Mouse (Mus musculus) limb, embryonic 15.5 days (tissue): ENCODE measurements around the gene Rpn1. TPM values are rescaled to one million over a fixed set of nuclear protein-coding genes. Genes with fewer than 3 reads are reported as not detected.
A peak's percentile ranks its signal among the peaks of the same experiment; 100 is the strongest.

Source experiments
- ATAC-seq: fragments of 200-750 bp; cut with Nextera tagmentation; 2 replicates; pipeline ENCODE4 v1.8.0; 2017; ENCODE audit warnings: low read depth, moderate TSS enrichment; ENCODE audit not compliant: insufficient number of reproducible peaks, low FRiP score, low TSS enrichment
- H3K27ac ChIP-seq: fragments of 300-500 bp; sonication (generic); 2 replicates; pipeline ENCODE4 v1.5.1; 2015; ENCODE audit warnings: moderate library complexity, mild to moderate bottlenecking, inconsistent platforms
- H3K27me3 ChIP-seq: fragments of 300-500 bp; sonication (generic); 2 replicates; pipeline ENCODE4 v1.6.1; 2015; ENCODE audit warnings: inconsistent platforms
- H3K36me3 ChIP-seq: fragments of 300-500 bp; sonication (generic); 2 replicates; pipeline ENCODE4 v1.6.1; 2015; ENCODE audit warnings: inconsistent platforms
- H3K4me1 ChIP-seq: fragments of 300-500 bp; sonication (generic); 2 replicates; pipeline ENCODE4 v1.6.1; 2015; ENCODE audit warnings: inconsistent platforms
- H3K4me2 ChIP-seq: fragments of 300-500 bp; sonication (generic); 2 replicates; pipeline ENCODE4 v1.6.1; 2015; ENCODE audit warnings: mild to moderate bottlenecking, inconsistent platforms
- H3K4me3 ChIP-seq: fragments of 300-500 bp; sonication (generic); 2 replicates; pipeline ENCODE4 v1.5.1; 2015; ENCODE audit warnings: mild to moderate bottlenecking, inconsistent platforms
- H3K9ac ChIP-seq: fragments of 300-500 bp; sonication (generic); 2 replicates; pipeline ENCODE4 v1.6.1; 2015; ENCODE audit warnings: inconsistent platforms
- H3K9me3 ChIP-seq: fragments of 300-500 bp; sonication (generic); 2 replicates; pipeline ENCODE4 v1.6.1; 2016; ENCODE audit warnings: inconsistent platforms
- WGBS: fragments of 180-500 bp; shearing (Covaris S2); methylation state at CpG from one replicate; pipeline ENCODE4 v1.1.7; 2015; 5-methylcytosine and 5-hydroxymethylcytosine counted together
- polyA plus RNA-seq: library from polyadenylated mRNA; unstranded; fragments of >200 nt; fragmentation: Nextera tagmentation; extraction: Ambion mirVana; gene quantifications from 2 replicates; pipeline ENCODE4 v1.2.1, GENCODE M21; 2015

Gene Rpn1
- polyA plus RNA-seq, 1 experiment from 2014 or later: 437 TPM

DNA sequence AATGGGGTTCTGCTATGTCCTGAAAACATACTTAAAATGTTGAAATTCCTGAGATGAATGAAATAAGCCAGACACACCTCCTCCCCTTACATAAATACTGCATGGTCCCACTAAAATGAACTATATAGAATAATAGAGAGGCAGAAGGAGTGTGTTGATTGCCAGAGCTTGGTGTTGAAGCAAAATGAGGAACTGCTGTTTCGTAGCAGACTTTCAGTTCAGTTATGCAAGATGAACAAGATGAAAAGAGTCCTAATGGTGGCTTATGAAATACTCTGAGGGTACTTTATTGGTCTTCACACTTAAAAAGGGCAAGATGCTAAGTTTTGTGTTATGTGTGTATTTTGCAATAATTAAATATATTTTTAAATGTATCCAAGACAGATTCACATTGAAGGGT lies 15.5 kb upstream of the Rpn1 start:
- 80% methylated on average over 1 of the region's 1 CpGs for WGBS
- no peaks in the 10 kb centered on the region for H3K36me3 ChIP-seq

DNA sequence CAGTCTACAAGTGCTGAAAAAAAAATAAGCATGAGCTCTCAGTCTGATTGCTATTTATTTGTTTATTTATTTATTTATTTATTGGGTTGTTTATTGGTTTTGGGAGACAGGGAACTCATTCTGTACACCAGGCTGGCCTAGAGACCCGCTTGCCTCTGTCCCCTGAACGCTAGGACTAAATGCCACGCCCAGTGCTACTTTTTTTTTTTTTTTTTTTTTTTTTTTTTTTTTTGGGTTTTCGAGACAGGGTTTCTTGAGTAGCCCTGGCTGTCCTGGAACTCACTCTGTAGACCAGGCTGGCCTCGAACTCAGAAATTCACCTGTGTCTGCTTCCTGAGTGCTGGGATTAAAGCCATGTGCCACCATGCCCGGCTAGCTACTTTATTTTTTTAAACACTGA lies 13.8 kb upstream of the Rpn1 start:
- Histone ChIP-seq H3K4me3 (no peak overlapping the region), H3K36me3 (no peaks in the 10 kb centered on the region), H3K4me2 (no peak overlapping the region), H3K27ac (no peak overlapping the region), H3K9me3 (no peaks in the 10 kb centered on the region), H3K27me3 (no peaks in the 10 kb centered on the region), H3K9ac (no peak overlapping the region), H3K4me1 (peaks cover 5% of the 10 kb centered on the region; the same call in 1 of the 2 replicates)
- 73% methylated on average over 6 of the region's 6 CpGs for WGBS
- ATAC-seq: no peak

More for the DNA sequence above, 15.5 kb upstream of the Rpn1 start:
- no peaks in the 10 kb centered on the region for H3K9me3 ChIP-seq
- no peak overlapping the region for H3K27ac ChIP-seq
- H3K4me3 ChIP-seq: no peak overlapping the region
- no peaks in the 10 kb centered on the region for H3K27me3 ChIP-seq
- no peak for ATAC-seq
- 0 out of 2 replicates have a peak, but pooled peaks cover 2% of the 10 kb centered on the region for H3K4me1 ChIP-seq
- no peak overlapping the region for H3K4me2 ChIP-seq
- no peak overlapping the region for H3K9ac ChIP-seq

DNA sequence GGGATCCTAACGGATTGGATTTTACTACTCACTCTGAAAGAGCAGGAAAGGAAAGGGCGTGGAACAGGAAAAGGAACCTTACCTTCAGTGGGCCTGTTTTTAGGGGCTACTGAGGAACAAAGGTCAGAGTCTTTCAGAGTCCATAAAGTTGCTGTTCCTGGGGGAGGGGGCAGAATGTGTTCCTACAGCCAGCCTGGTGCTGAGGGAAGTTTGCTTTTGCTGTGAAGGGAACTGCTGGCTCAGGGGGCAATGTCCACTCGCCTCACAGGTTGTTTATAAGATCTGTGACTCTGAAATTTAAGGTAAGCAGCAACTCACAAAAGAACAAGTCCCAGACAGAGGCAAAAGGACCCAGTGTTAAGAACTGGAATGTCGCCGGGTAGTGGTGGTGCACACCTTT lies 13.1 kb upstream of the Rpn1 start:
- Histone ChIP-seq H3K4me2 (no peak overlapping the region), H3K9me3 (no peaks in the 10 kb centered on the region), H3K4me3 (no peak overlapping the region), H3K4me1 (peaks cover 5% of the 10 kb centered on the region; the same call in 1 of the 2 replicates), H3K27me3 (no peaks in the 10 kb centered on the region), H3K27ac (no peak overlapping the region), H3K9ac (no peak overlapping the region), H3K36me3 (no peaks in the 10 kb centered on the region)
- WGBS: 65% methylated on average over 5 of the region's 5 CpGs
- no peak for ATAC-seq

DNA sequence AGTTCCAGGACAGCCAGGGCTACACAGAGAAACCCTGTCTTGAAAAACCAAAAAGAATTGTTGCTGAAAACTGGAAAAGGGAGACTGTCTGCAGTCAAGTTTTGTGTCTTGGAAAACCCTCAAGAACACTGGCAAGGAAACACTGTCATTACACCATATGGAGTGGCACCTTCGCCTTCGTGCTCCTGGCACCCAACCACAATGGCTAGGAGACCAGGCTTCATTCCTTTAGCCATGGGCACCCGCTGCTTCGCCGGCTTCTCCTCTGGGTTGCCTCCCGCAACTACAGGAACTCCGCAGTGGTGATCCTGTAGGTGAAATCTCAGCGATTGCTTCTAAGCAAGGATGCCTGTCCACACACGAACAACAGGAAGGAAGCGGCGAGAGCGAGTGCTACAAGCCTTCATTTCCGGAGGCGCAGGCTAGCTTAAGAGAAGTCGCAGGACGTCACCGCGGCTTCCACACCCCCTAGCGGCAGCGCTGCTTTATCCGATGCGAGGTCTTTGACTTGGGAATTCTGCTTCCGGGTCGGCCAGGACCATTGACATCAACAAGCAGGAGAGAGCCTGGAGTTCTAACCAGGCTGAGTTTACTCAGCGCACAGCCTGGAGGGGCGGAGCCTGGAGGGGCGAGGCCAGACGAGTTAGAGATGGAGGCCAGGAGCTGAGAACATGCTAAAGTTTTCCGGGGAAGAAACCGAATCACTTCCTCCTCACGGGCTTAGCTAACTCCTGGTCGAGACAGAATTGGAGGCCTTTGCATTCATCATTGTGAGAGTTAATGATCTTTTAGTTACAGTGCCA lies 9.3 kb upstream of the Rpn1 start:
- H3K36me3 ChIP-seq: no peaks in the 10 kb centered on the region
- ATAC-seq: peak; percentile 96
- H3K27me3 ChIP-seq: no peaks in the 10 kb centered on the region
- no peaks in the 10 kb centered on the region for H3K9me3 ChIP-seq
- peak overlapping the region; percentile 44 for H3K4me3 ChIP-seq
- H3K27ac ChIP-seq: peak overlapping the region; percentile 77
- H3K9ac ChIP-seq: peak overlapping the region; percentile 48
- WGBS: 4% methylated on average over 32 of the region's 32 CpGs
- H3K4me1 ChIP-seq: peaks cover 5% of the 10 kb centered on the region; the same call in 1 of the 2 replicates
- peak overlapping the region; percentile 58 for H3K4me2 ChIP-seq

DNA sequence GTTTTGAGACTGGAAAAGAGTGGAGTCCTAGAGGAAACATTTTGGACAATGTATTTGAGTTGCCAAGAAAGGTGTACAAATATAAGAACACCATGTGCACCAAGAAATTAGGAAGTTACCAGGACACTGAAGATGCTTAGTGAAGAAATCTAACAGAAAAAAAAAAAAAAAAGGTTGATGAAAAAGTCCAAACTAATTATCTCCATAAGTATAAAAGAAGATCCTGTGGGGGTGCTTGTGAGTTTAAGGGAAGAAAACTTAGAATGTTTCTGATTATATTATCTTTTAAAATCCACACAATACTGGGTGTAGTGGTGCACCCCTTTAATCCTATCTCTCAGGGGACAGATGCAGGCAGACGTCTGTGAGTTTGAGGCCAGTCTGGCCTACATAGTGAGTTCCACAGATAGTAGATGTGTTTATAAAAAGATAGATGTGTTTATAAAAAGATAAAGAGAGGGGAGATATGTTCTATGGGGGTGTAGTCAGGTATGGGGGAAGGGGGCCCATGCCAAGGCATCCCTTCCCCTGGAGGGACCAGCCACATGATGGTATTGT lies 8.2 kb upstream of the Rpn1 start:
- Histone ChIP-seq H3K27me3 (0 out of 2 replicates have a peak, but pooled peaks cover 4% of the 10 kb centered on the region), H3K27ac (no peak overlapping the region), H3K9ac (no peak overlapping the region), H3K4me1 (peaks cover 5% of the 10 kb centered on the region; the same call in 1 of the 2 replicates), H3K4me3 (no peak overlapping the region), H3K36me3 (no peaks in the 10 kb centered on the region), H3K9me3 (no peaks in the 10 kb centered on the region), H3K4me2 (no peak overlapping the region)
- 72% methylated on average over 1 of the region's 1 CpGs for WGBS
- ATAC-seq: no peak

DNA sequence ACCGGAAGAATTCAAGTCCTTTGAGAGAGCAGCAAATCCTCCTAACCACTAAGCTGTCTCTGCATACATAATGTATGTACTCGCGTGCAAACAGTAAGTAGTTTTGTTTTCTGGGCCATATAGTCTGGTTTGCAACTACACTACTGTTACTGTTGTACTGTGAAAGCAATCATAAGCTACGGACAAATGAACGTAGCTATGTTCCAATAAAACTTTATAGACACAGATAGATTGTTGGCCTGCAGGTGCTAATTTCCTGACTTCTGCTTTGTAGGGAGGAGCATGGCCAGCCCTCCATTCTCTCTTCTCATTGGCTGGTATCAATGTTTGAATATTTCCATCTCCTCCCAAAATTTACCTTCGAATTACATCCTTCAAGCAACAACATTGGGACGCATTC lies 1.2 kb upstream of the Rpn1 start:
- no peak overlapping the region for H3K9ac ChIP-seq
- 0 out of 2 replicates have a peak, but pooled peaks cover 4% of the 10 kb centered on the region for H3K27me3 ChIP-seq
- no peak overlapping the region for H3K27ac ChIP-seq
- ATAC-seq: no peak
- no peaks in the 10 kb centered on the region for H3K36me3 ChIP-seq
- no peak overlapping the region for H3K4me3 ChIP-seq
- no peaks in the 10 kb centered on the region for H3K9me3 ChIP-seq
- WGBS: 79% methylated on average over 7 of the region's 7 CpGs
- no peak overlapping the region for H3K4me2 ChIP-seq
- H3K4me1 ChIP-seq: peaks cover 17% of the 10 kb centered on the region

DNA sequence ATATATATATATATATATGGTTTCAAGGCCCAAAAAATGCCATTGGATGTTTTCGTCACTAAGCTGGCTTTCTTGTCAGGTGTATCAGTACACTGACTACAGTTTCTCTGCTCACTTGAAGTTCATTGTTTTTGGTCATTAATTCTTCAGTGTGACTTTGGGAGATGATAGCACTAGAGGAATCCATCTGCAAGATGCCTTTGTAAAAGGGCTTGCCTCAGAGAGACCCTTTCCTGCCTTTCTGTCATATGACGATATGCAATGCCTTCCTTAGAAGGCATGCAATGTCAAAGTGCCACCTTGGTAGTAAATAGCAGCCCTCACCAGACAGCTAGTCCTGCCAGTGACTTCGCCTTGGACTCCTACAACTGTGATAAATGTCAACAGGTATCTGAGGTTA lies 610 bp upstream of the Rpn1 start:
- 70% methylated on average over 3 of the region's 3 CpGs for WGBS
- Histone ChIP-seq H3K4me2 (peak overlapping the region; percentile 46), H3K9ac (no peak overlapping the region), H3K4me3 (no peak overlapping the region; the same call in 1 of the 2 replicates), H3K27ac (no peak overlapping the region), H3K27me3 (0 out of 2 replicates have a peak, but pooled peaks cover 4% of the 10 kb centered on the region), H3K4me1 (peaks cover 17% of the 10 kb centered on the region), H3K9me3 (no peaks in the 10 kb centered on the region), H3K36me3 (0 out of 2 replicates have a peak, but pooled peaks cover 4% of the 10 kb centered on the region)
- ATAC-seq: no peak

DNA sequence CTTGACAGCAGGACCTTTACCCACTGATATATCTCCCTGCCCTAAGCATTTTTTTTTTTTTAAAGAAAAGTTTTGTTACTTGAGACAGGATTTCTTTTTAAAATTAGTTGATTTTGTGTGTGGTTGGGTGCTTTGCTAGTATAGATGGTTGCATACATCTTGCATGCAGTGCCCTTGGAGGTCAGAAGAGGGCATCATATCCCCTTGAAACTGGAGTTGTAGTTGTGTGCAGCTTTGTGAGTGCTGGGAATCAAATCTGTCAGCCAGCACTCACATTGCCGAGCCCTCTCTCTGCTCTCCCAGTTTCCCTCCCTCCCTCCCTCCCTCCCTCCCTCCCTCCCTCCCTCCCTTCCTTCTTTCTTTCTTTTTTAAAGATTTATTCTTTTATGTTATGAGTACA lies 4.7 kb downstream of the Rpn1 start:
- Histone ChIP-seq H3K27ac (no peak overlapping the region), H3K4me2 (no peak overlapping the region), H3K27me3 (no peaks in the 10 kb centered on the region), H3K9me3 (no peaks in the 10 kb centered on the region), H3K4me1 (peaks cover 17% of the 10 kb centered on the region), H3K9ac (no peak overlapping the region), H3K4me3 (no peak overlapping the region), H3K36me3 (peaks cover 41% of the 10 kb centered on the region)
- WGBS: 64% methylated on average over 1 of the region's 1 CpGs
- ATAC-seq: no peak

DNA sequence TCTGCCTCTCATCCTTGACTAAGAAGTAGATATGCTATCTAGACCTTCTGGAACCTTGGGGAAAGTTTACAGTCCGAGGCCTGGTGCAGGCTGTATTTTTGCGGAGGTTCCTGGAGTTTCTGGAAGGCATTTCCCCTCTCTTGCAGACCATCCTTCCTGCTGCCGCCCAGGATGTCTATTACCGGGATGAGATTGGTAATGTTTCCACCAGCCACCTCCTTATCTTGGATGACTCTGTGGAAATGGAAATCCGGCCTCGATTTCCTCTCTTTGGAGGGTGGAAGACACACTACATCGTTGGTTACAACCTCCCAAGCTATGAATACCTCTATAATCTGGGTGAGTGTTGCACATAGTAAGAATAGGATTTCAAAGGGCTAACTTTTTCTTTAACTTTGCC lies 11.1 kb downstream of the Rpn1 start:
- H3K36me3 ChIP-seq: peaks cover 86% of the 10 kb centered on the region
- no peak overlapping the region for H3K9ac ChIP-seq
- no peak overlapping the region for H3K4me3 ChIP-seq
- WGBS: 90% methylated on average over 7 of the region's 7 CpGs
- H3K9me3 ChIP-seq: no peaks in the 10 kb centered on the region
- no peak overlapping the region for H3K27ac ChIP-seq
- no peak for ATAC-seq
- H3K4me2 ChIP-seq: no peak overlapping the region
- H3K4me1 ChIP-seq: no peaks in the 10 kb centered on the region
- no peaks in the 10 kb centered on the region for H3K27me3 ChIP-seq

DNA sequence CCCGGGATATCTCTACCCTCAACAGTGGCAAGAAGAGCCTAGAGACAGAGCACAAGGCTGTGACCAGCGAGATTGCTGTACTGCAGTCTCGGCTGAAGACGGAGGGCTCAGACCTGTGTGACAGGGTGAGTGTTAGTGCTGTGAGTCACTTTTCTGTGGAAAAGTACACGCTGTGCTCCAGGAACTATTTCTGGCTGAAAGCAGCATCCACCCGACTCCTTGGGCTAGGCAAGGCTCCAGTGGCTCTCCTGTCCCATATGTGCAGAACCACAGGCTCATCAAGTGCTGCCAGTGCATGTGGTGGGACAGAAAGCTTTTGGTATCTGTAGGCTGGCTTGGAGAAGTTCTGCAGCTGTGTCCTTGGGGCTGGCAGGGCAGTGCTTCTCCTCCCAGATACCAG lies 17.8 kb downstream of the Rpn1 start:
- Histone ChIP-seq H3K4me3 (no peak overlapping the region), H3K4me1 (peaks cover 10% of the 10 kb centered on the region), H3K9ac (no peak overlapping the region), H3K27me3 (no peaks in the 10 kb centered on the region), H3K27ac (no peak overlapping the region), H3K9me3 (no peaks in the 10 kb centered on the region), H3K36me3 (peaks cover 76% of the 10 kb centered on the region), H3K4me2 (no peak overlapping the region)
- no peak for ATAC-seq
- 88% methylated on average over 6 of the region's 6 CpGs for WGBS

DNA sequence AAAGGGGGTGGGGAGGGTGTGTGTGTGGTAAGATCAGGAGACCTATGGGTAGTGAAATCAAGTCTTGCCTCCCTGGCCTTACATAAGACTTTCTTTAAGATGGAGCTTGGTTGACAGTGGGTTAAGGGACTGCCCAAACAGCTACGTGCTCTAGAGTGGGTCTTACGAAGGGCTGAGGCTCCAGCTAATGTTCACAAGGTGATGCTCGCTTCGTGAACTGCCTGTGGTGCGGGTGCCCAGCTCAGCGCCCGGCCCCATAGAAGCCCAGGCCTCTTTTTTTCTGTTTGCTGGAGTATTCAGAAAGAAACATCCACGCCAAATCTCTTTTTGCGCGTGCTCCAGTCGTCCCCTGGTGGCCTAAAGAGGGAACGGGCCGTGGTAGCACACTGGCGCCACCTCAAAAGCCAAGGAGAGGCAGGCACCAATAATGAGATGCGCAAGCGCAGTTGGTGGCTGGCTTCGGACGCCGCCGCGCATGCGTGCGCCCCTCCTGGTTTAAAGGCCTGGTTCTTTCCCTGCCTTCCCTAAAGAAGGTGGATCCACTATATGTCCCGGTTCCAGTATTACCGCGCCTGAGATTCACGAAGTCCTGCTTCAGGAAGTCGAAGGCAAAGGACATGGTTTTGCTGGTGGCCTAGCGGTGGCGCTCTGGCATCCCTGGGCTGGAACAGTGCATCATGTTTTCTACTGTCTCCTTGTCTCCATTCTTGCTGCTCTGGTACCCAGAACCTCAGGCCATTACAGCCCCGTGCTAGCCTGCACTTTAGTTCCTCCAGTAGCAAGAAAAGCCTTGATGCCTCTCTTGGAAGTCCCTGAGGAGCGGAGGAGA lies 21.7 kb downstream of the Rpn1 start:
- Histone ChIP-seq H3K4me1 (peaks cover 10% of the 10 kb centered on the region), H3K36me3 (peaks cover 40% of the 10 kb centered on the region), H3K9me3 (no peaks in the 10 kb centered on the region), H3K9ac (peak overlapping the region; percentile 39; the same call in 1 of the 2 replicates), H3K27ac (peak overlapping the region; percentile 78), H3K4me2 (peak overlapping the region; percentile 46), H3K4me3 (peak overlapping the region; percentile 25), H3K27me3 (no peaks in the 10 kb centered on the region)
- 10% methylated on average over 32 of the region's 32 CpGs for WGBS
- ATAC-seq: peak; percentile 79
